Mouse (Mus musculus) stomach, embryonic 15.5 days (tissue): ENCODE results near the gene Pik3ca. TPM values are rescaled to one million over a fixed set of nuclear protein-coding genes. Genes with fewer than 3 reads are reported as not detected.
"Not testable (repeated sequence)": the region's sequence is repeated elsewhere in the genome, so short reads cannot be mapped to it uniquely, and the experiment has no call there.

Source experiments
- ATAC-seq: fragments of 200-750 bp; cut with Nextera tagmentation; 2 replicates; pipeline ENCODE4 v1.8.0; 2017; ENCODE audit warnings: low read depth, moderate number of reproducible peaks, moderate TSS enrichment; ENCODE audit not compliant: insufficient read depth, low FRiP score
- H3K27ac ChIP-seq: fragments of 300-500 bp; sonication (generic); 2 replicates; pipeline ENCODE4 v1.5.1; 2015; ENCODE audit warnings: mild to moderate bottlenecking, inconsistent platforms
- H3K27me3 ChIP-seq: fragments of 300-500 bp; sonication (generic); replicated peaks from 2 replicates; pipeline ENCODE4 v1.6.1; 2015; ENCODE audit warnings: inconsistent platforms
- H3K36me3 ChIP-seq: fragments of 300-500 bp; sonication (generic); 2 replicates; pipeline ENCODE4 v1.6.1; 2015; ENCODE audit warnings: inconsistent platforms
- H3K4me1 ChIP-seq: fragments of 300-500 bp; sonication (generic); 2 replicates; pipeline ENCODE4 v1.6.1; 2015; ENCODE audit warnings: inconsistent platforms
- H3K4me2 ChIP-seq: fragments of 300-500 bp; sonication (generic); 2 replicates; pipeline ENCODE4 v1.6.1; 2015; ENCODE audit warnings: mild to moderate bottlenecking, inconsistent platforms
- H3K4me3 ChIP-seq: fragments of 300-500 bp; sonication (generic); replicated peaks from 2 replicates; pipeline ENCODE4 v1.5.1; 2015; ENCODE audit warnings: inconsistent platforms
- H3K9ac ChIP-seq: fragments of 300-500 bp; sonication (generic); 2 replicates; pipeline ENCODE4 v1.6.1; 2015; ENCODE audit warnings: inconsistent platforms
- H3K9me3 ChIP-seq: fragments of 300-500 bp; sonication (generic); 2 replicates; pipeline ENCODE4 v1.6.1; 2016; ENCODE audit warnings: inconsistent platforms
- WGBS: fragments of 180-500 bp; shearing (Covaris S2); methylation state at CpG from one replicate; pipeline ENCODE4 v1.1.7; 2015; 5-methylcytosine and 5-hydroxymethylcytosine counted together
- polyA plus RNA-seq: library from polyadenylated mRNA; unstranded; fragments of >200 nt; fragmentation: Nextera tagmentation; extraction: Ambion mirVana; gene quantifications from 2 replicates; pipeline ENCODE4 v1.2.1, GENCODE M21; 2015

Gene Pik3ca
- polyA plus RNA-seq, 1 experiment from 2014 or later, result 8.7 TPM

GRCm38 (mm10) chr3:32427695-32428094, 30.2 kb downstream of the Pik3ca start:
- WGBS, result 64% methylated on average over 4 of the region's 4 CpGs
- ATAC-seq, result no peak
- H3K27ac ChIP-seq, result no peak overlapping the region
- H3K4me2 ChIP-seq, result no peak overlapping the region
- H3K9me3 ChIP-seq, result no peaks in the 10 kb centered on the region
- no peaks in the 10 kb centered on the region for H3K27me3 ChIP-seq
- no peaks in the 10 kb centered on the region for H3K4me1 ChIP-seq
- no peak overlapping the region for H3K9ac ChIP-seq
- H3K36me3 ChIP-seq, result no peaks in the 10 kb centered on the region
- no peak overlapping the region for H3K4me3 ChIP-seq

- H3K4me3 ChIP-seq, result no peak overlapping the region
- no peak overlapping the region for H3K27ac ChIP-seq
- H3K4me2 ChIP-seq, result no peak overlapping the region
- WGBS, result 81% methylated on average over 3 of the region's 3 CpGs
- H3K27me3 ChIP-seq, result no peaks in the 10 kb centered on the region
- no peaks in the 10 kb centered on the region for H3K4me1 ChIP-seq
- H3K36me3 ChIP-seq, result no peaks in the 10 kb centered on the region
- H3K9ac ChIP-seq, result no peak overlapping the region
- H3K9me3 ChIP-seq, result no peaks in the 10 kb centered on the region
- no peak for ATAC-seq
Measured at GRCm38 (mm10) chr3:32428361-32428760, 30.9 kb downstream of the Pik3ca start.

DNA sequence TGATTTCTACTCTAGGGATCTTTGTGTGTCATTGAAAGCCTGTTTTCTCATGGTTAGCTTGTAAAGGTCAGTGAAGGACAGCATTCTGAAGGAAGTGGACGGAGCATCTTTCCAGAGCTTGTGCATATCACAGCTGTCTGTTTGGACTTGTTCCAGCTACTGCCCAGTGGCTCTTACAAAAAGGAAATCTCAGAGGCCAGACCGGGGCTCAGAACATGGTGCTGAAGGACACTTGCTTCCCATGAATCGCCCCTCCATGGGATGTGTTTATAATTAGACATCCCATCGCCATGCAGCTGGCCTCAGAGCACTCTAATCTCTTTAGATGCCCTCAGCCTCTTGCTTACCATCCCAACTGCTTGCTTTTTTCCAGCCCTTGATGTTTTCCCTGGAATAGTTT, 31.4 kb downstream of the Pik3ca start:
- Histone ChIP-seq H3K27ac (peak overlapping the region; percentile 11; the same call in 1 of the 2 replicates), H3K4me1 (no peaks in the 10 kb centered on the region), H3K4me2 (no peak overlapping the region), H3K9ac (no peak overlapping the region), H3K9me3 (no peaks in the 10 kb centered on the region), H3K4me3 (no peak overlapping the region), H3K36me3 (no peaks in the 10 kb centered on the region; the same call in 1 of the 2 replicates), H3K27me3 (no peaks in the 10 kb centered on the region)
- ATAC-seq, result no peak
- WGBS, result 42% methylated on average over 4 of the region's 4 CpGs

- not testable (repeated sequence) for H3K27me3 ChIP-seq, H3K4me3 ChIP-seq, H3K4me2 ChIP-seq, H3K36me3 ChIP-seq, ATAC-seq, H3K9ac ChIP-seq, H3K4me1 ChIP-seq, H3K9me3 ChIP-seq
- peak overlapping the region; percentile 11; the same call in 1 of the 2 replicates for H3K27ac ChIP-seq
Measured at GRCm38 (mm10) chr3:32429351-32429750, 31.9 kb downstream of the Pik3ca start.

DNA sequence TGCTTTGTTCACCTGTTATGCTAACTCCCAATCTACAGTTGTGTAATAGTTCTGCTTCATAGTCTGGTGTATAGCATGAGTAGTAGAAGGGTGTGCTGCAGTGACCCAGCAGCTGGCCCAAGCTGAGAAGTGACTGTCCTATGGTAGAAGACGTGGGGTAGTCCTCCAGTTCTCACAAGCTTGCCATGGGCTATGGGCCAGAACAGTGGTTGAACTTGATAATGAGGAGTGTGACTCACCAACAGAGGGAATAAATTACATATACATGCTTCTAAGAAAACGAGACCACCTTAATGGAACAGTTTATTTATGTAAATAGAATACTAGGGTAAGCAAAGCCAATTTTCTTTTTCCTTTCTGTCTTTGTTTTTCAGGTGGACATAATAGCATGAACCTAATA, 32.9 kb downstream of the Pik3ca start:
- H3K4me1 ChIP-seq, result no peaks in the 10 kb centered on the region
- no peak overlapping the region for H3K4me3 ChIP-seq
- 70% methylated on average over 2 of the region's 2 CpGs for WGBS
- no peaks in the 10 kb centered on the region for H3K9me3 ChIP-seq
- ATAC-seq, result no peak
- no peaks in the 10 kb centered on the region for H3K27me3 ChIP-seq
- no peak overlapping the region for H3K27ac ChIP-seq
- no peak overlapping the region for H3K4me2 ChIP-seq
- no peaks in the 10 kb centered on the region; the same call in 1 of the 2 replicates for H3K36me3 ChIP-seq
- H3K9ac ChIP-seq, result no peak overlapping the region

DNA sequence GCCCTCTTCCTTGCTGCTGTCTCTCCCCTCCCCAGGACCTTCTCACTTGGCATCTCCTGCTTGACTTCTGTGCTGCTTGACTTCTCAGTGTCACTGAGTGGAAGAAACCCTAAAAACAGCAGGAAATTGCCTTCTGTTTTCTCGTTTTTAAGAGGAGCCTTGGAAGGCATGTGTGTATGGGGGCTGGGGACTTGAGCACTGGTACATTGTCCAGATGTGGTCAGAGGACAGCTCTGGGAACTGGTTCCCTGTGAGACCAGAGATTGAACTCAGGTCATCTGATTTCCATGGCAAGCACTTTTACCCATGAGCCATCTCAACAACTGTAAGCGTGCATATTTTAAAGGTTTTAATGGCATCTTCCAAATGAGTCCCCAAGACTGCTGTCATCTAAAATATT, 36.5 kb downstream of the Pik3ca start:
- peaks cover 6% of the 10 kb centered on the region for H3K36me3 ChIP-seq
- no peaks in the 10 kb centered on the region for H3K4me1 ChIP-seq
- no peaks in the 10 kb centered on the region for H3K27me3 ChIP-seq
- H3K27ac ChIP-seq, result no peak overlapping the region
- no peak overlapping the region for H3K4me3 ChIP-seq
- H3K9ac ChIP-seq, result no peak overlapping the region
- no peak for ATAC-seq
- H3K4me2 ChIP-seq, result no peak overlapping the region
- H3K9me3 ChIP-seq, result no peaks in the 10 kb centered on the region
- WGBS, result 70% methylated on average over 2 of the region's 2 CpGs

GRCm38 (mm10) chr3:32436101-32436500, 38.6 kb downstream of the Pik3ca start:
- H3K4me1 ChIP-seq, result no peaks in the 10 kb centered on the region
- no peaks in the 10 kb centered on the region for H3K27me3 ChIP-seq
- H3K9me3 ChIP-seq, result no peaks in the 10 kb centered on the region
- H3K4me3 ChIP-seq, result no peak overlapping the region
- H3K4me2 ChIP-seq, result no peak overlapping the region
- H3K27ac ChIP-seq, result no peak overlapping the region
- no peak for ATAC-seq
- no peak overlapping the region for H3K9ac ChIP-seq
- H3K36me3 ChIP-seq, result peaks cover 18% of the 10 kb centered on the region
- 70% methylated on average over 11 of the region's 11 CpGs for WGBS

GRCm38 (mm10) chr3:32437297-32437696, 39.8 kb downstream of the Pik3ca start:
- H3K4me2 ChIP-seq, result no peak overlapping the region
- H3K4me3 ChIP-seq, result no peak overlapping the region
- no peaks in the 10 kb centered on the region for H3K27me3 ChIP-seq
- H3K9ac ChIP-seq, result no peak overlapping the region
- H3K27ac ChIP-seq, result no peak overlapping the region
- WGBS, result 94% methylated on average over 6 of the region's 6 CpGs
- no peaks in the 10 kb centered on the region for H3K4me1 ChIP-seq
- no peak for ATAC-seq
- H3K36me3 ChIP-seq, result peaks cover 25% of the 10 kb centered on the region
- H3K9me3 ChIP-seq, result no peaks in the 10 kb centered on the region

DNA sequence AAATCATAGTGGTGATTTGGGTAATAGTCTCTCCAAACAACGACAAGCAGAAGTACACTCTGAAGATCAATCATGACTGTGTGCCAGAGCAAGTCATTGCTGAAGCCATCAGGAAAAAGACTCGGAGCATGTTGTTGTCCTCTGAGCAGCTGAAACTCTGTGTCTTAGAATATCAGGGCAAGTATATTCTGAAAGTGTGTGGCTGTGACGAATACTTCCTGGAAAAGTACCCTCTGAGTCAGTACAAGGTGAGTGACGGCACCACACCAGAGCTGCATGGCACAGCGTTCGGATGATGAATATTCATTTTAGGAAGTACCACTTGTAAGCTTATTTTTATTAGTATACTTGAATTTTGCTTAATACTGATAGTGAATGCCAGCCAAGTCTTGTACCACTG, 40.3 kb downstream of the Pik3ca start:
- peaks cover 25% of the 10 kb centered on the region for H3K36me3 ChIP-seq
- no peak overlapping the region for H3K4me3 ChIP-seq
- H3K27ac ChIP-seq, result no peak overlapping the region
- WGBS, result 90% methylated on average over 6 of the region's 6 CpGs
- H3K4me1 ChIP-seq, result no peaks in the 10 kb centered on the region
- no peak overlapping the region for H3K4me2 ChIP-seq
- no peaks in the 10 kb centered on the region for H3K9me3 ChIP-seq
- ATAC-seq, result no peak
- no peak overlapping the region for H3K9ac ChIP-seq
- no peaks in the 10 kb centered on the region for H3K27me3 ChIP-seq

DNA sequence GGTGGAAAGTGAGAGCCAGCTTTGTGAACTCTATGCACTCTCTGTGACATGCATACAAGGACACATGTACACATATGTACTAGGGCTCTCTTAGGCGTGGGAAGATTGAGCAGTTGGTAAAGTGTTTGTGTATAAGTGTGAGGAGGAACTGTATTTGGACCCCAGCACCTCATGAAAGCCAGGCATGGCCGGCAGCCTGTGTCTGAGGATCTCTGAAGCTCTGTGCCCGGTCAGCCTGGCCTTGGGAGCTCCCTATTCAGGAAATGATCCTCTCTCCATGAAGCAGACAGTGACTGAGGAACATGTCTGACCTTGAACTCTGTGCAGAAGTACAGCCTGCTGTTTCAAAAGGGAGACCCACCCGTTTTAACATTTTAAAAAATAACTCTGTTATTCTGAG, 41.2 kb downstream of the Pik3ca start:
- H3K27me3 ChIP-seq, result no peaks in the 10 kb centered on the region
- 85% methylated on average over 4 of the region's 4 CpGs for WGBS
- H3K4me1 ChIP-seq, result no peaks in the 10 kb centered on the region
- no peak overlapping the region for H3K4me3 ChIP-seq
- H3K9me3 ChIP-seq, result no peaks in the 10 kb centered on the region
- H3K4me2 ChIP-seq, result no peak overlapping the region
- H3K36me3 ChIP-seq, result peaks cover 25% of the 10 kb centered on the region
- no peak overlapping the region for H3K27ac ChIP-seq
- no peak overlapping the region for H3K9ac ChIP-seq
- ATAC-seq, result no peak

DNA sequence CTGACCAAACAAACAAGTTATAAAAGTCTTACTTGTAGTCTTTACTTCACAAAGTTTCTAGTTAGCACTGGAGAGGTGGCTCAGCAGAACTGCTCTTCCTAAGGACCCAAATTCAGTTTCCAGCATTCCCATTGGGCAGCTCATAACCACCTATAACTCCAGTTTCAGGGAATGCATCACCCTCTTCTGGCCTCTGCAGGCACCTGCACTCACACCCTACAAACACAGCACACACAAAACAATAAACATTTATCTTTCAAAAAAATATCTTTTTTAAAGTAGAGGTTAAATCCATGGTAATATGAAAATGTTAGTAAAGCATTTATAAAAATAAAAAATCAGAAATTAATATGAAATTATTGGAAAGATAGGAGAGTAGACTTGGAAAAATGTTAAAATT, 44.2 kb downstream of the Pik3ca start:
- H3K9me3 ChIP-seq, result no peaks in the 10 kb centered on the region
- no peak overlapping the region for H3K27ac ChIP-seq
- H3K4me1 ChIP-seq, result no peaks in the 10 kb centered on the region
- H3K27me3 ChIP-seq, result no peaks in the 10 kb centered on the region
- no peak for ATAC-seq
- no peak overlapping the region for H3K4me3 ChIP-seq
- H3K4me2 ChIP-seq, result no peak overlapping the region
- no peak overlapping the region for H3K9ac ChIP-seq
- peaks cover 35% of the 10 kb centered on the region for H3K36me3 ChIP-seq

DNA sequence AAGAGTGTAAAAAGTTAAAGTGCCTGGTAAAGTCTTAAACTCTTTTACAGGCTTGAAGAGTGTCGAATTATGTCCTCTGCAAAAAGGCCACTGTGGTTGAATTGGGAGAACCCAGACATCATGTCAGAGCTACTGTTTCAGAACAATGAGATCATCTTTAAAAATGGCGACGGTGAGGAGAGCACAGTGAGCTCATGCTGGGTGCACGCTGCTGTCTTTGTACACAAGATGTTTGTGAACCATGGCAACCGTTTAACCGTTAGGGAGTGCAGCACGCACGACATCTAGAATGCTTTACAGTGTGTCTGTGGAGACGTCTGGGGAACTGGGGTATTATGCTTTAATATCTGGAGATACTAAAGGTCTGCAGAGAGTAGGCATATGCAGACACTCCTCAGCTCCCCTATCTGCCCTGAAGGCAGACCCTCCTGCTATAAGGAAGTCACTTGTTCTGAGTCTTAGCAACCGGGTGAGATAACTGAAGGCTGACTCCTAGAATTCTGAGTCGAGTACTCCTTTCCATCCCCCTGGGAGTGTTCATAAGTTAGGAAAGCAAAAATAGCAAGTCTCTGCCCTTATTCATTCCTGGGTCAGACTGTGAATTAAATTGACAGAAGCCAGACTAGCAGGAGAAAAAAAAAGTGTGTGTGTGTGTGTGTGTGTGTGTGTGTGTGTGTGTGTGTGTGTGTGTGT, 57.0 kb downstream of the Pik3ca start:
- ATAC-seq, result no peak

DNA sequence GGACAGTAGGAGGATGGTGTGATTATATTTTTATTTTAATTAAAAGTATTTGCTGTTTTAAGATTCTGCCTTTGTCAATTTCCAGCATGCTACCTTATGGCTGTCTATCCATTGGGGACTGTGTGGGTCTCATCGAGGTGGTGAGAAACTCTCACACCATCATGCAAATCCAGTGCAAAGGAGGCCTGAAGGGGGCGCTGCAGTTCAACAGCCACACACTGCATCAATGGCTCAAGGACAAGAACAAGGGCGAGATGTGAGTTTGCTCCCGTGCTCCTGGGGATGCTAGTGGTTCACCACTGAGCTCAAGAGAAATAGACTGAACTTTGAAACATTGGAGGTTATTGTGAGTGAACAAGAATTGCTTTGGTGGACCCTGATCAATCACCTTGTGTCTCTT, 62.3 kb downstream of the Pik3ca start:
- Histone ChIP-seq H3K27me3 (no peaks in the 10 kb centered on the region), H3K9ac (no peak overlapping the region), H3K4me2 (no peak overlapping the region), H3K4me3 (no peak overlapping the region), H3K36me3 (peaks cover 17% of the 10 kb centered on the region; the same call in 1 of the 2 replicates), H3K4me1 (no peaks in the 10 kb centered on the region), H3K9me3 (no peaks in the 10 kb centered on the region), H3K27ac (no peak overlapping the region)
- no peak for ATAC-seq
- WGBS, result 66% methylated on average over 4 of the region's 4 CpGs

More for the DNA sequence above, 57.0 kb downstream of the Pik3ca start:
- Histone ChIP-seq H3K4me2 (no peak overlapping the region), H3K27ac (no peak overlapping the region), H3K4me1 (no peaks in the 10 kb centered on the region), H3K27me3 (no peaks in the 10 kb centered on the region), H3K9me3 (no peaks in the 10 kb centered on the region), H3K4me3 (no peak overlapping the region), H3K36me3 (peaks cover 21% of the 10 kb centered on the region), H3K9ac (no peak overlapping the region)
- WGBS, result 75% methylated on average over 11 of the region's 11 CpGs
